Mouse (Mus musculus) kidney, embryonic 16.5 days (tissue): Measurements from ENCODE around the gene Pex11a. TPM values are rescaled to one million over a fixed set of nuclear protein-coding genes. Genes with fewer than 3 reads are reported as not detected.

Source experiments
- polyA plus RNA-seq: library from polyadenylated mRNA; unstranded; fragments of >200 nt; fragmentation: Nextera tagmentation; extraction: Ambion mirVana; gene quantifications from 2 replicates; pipeline ENCODE4 v1.2.1, GENCODE M21; 2015

Gene Pex11a
- polyA plus RNA-seq, 1 experiment from 2014 or later = 10.5 TPM

Other genes with a start within 250 kb of the Pex11a start
- 54.3 and 68.2 TPM in 2 replicates for gene Rhcg, start 125.5 kb downstream of the Pex11a start, polyA plus RNA-seq
- 8.8 and 9.7 TPM in 2 replicates for gene Ticrr, start 82.9 kb downstream of the Pex11a start, polyA plus RNA-seq
- 4.4 TPM in 2 replicates for gene Kif7, start 27.4 kb downstream of the Pex11a start, polyA plus RNA-seq
- gene Plin1, start 10.2 kb downstream of the Pex11a start, polyA plus RNA-seq = 0.34 TPM in 1 of 2 replicates, not detected in the other
- gene Wdr93, start within 50 bp of the Pex11a start, polyA plus RNA-seq = 0.46 and 0.51 TPM in 2 replicates
- gene Mesp1, start 50.7 kb upstream of the Pex11a start, polyA plus RNA-seq = not detected in 2 replicates
- gene Mesp2, start 67.6 kb upstream of the Pex11a start, polyA plus RNA-seq = 0.78 and 0.82 TPM in 2 replicates
- 163 and 164 TPM in 2 replicates for gene Anpep, start 117.9 kb upstream of the Pex11a start, polyA plus RNA-seq
- 32.1 and 36.5 TPM in 2 replicates for gene Ap3s2, start 177.5 kb upstream of the Pex11a start, polyA plus RNA-seq
- gene Arpin, start 192.2 kb upstream of the Pex11a start, polyA plus RNA-seq = 33.8 and 35.7 TPM in 2 replicates